Mouse (Mus musculus) T-cell, adult 66 days (primary cell): ENCODE data around the gene Tbrg4. TPM values are rescaled to one million over a fixed set of nuclear protein-coding genes. Genes with fewer than 3 reads are reported as not detected.

Experiments used
- total RNA-seq, 2 experiments: library from RNA; stranded (reverse); gene quantifications; 3 replicates in 1 of 2; 4 replicates in 1 of 2; pipeline ENCODE4 v1.2.4; 2023

Tbrg4 gene
- 100 to 1,000 TPM; 140 to 145 TPM for total RNA-seq

GRCm38 (mm10) chr11:6625478-6626387, at the start of gene Tbrg4:
Gene Tbrg4 (minus strand): TSS chr11:6626067.

GRCm38 (mm10) chr11:6658271-6658670, 32.4 kb upstream of the Tbrg4 start, which contains the start of gene Ramp3:
Gene Ramp3 (plus strand): TSS chr11:6658521.

GRCm38 (mm10) chr11:6638537-6638936, 12.7 kb upstream of the Tbrg4 start, which contains the start of gene Wap:
Gene Wap (minus strand): TSS chr11:6638637.

GRCm38 (mm10) chr11:6605491-6606399, 20.1 kb downstream of the Tbrg4 start, which contains the start of gene Nacad:
Gene Nacad (minus strand): TSS chr11:6606053.

Other genes starting within 250 kb of the Tbrg4 start
- gene Zmiz2, start 237.0 kb downstream of the Tbrg4 start, total RNA-seq, result 100 to 1,000 TPM; 101 to 103 TPM
- gene Ppia, start 210.6 kb downstream of the Tbrg4 start, total RNA-seq, result 1,000 to 10,000 TPM; 1,227 to 1,397 TPM
- 10 to 100 TPM; 57.6 to 60.1 TPM for gene H2afv, start 181.6 kb downstream of the Tbrg4 start, total RNA-seq
- gene Purb, start 150.2 kb downstream of the Tbrg4 start, total RNA-seq, result 10 to 100 TPM; 67.2 to 67.4 TPM
- gene Myo1g, start 105.1 kb downstream of the Tbrg4 start, total RNA-seq, result 100 to 1,000 TPM; 203 to 212 TPM
- 100 to 1,000 TPM; 288 to 325 TPM for gene Ccm2, start 79.2 kb downstream of the Tbrg4 start, total RNA-seq
- gene Nacad, start 20.0 kb downstream of the Tbrg4 start, total RNA-seq, result under 1 TPM; 0.26 to 0.98 TPM
- not detected for gene Wap, start 12.6 kb upstream of the Tbrg4 start, total RNA-seq
- gene Ramp3, start 32.5 kb upstream of the Tbrg4 start, total RNA-seq, result 10 to 100 TPM; 18.9 to 19.4 TPM
- gene Gm11983, start 211.6 kb upstream of the Tbrg4 start, total RNA-seq, result not detected